Mouse (Mus musculus): Measurements from ENCODE around the gene Babam2.

DNA sequence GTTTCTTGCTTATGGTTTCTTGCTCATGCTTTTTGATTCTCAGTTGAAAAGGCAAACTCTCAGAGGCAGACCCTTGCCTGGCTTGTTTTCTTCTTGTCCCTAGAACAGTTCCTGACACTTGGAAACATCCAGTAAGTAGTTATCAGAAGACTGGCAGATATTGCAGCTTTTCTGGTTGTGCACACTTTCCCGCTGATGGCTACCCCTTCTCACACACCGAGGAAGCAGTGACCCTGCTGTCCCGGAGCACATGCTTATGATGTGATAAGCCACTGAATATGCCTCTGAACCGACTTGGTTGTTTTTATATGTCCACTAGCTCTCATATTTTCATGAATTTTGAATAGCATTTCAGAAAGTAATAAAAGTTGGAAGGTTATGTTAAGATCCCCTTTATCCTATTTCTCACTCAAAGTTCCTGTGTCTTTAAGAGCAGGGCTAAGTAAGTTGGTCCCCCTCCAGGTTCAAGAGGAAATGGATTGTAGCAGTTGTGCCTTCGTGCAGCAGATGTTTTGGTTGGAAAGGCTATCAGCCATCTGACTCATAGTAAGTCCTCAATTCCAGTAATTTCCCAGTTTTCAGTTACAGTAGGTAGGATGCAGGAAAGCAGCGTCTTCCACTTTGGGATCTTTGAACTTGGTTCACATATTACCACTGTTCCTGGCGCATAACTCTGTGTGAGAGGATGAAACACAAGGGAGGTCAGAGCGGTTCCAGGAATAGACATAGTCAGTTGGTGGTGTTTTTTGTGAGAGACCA lies 178.9 kb downstream of the Babam2 start:
- TF ChIP-seq CTCF (IDR thresholded peaks at IDR 0.05; ENCODE audit: low read depth), result no peak
- TF ChIP-seq EP300 (IDR thresholded peaks at IDR 0.05; ENCODE audit: low read depth), result no peak
